Mouse (Mus musculus) gonadal fat pad, adult 2 months (tissue): ENCODE data around the gene Mboat2. TPM values are rescaled to one million over a fixed set of nuclear protein-coding genes. Genes with fewer than 3 reads are reported as not detected.

Experiments used
- DNase-seq: peaks from one replicate; pipeline ENCODE4 v3.0.0-alpha.2; 2012; ENCODE audit warnings: low read depth
- polyA plus RNA-seq: library from polyadenylated mRNA; depleted of rRNA; stranded (reverse); fragments of >200 nt; gene quantifications from 2 replicates; pipeline ENCODE4 v1.2.3, GENCODE M21; 2012; rRNA removed

Mboat2 gene
- 22.6 and 27.8 TPM in 2 replicates for polyA plus RNA-seq

DNA sequence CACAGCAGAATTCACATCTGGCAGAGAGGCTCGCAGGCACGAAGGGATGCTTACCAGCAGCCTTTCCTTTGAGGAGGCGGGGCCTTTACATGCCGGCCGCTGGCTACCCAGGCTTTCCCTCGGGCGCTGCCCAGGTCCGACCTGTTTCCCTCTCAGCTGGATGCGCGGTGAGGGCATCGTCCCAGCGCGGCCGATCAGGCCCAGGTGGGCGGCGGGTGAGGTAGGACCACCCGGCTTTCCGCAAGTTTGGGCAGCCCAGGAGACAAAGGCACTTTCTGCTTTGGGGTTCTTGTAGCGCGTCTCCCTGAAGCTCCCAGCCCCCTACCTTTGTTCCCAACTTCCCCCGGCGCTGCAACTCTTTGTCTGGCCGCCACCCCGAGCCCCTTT lies at the start of gene Mboat2:
Mboat2 (plus strand) TSS at position 114 of the 387 bp plus-strand sequence.
- no peak for DNase-seq

DNA sequence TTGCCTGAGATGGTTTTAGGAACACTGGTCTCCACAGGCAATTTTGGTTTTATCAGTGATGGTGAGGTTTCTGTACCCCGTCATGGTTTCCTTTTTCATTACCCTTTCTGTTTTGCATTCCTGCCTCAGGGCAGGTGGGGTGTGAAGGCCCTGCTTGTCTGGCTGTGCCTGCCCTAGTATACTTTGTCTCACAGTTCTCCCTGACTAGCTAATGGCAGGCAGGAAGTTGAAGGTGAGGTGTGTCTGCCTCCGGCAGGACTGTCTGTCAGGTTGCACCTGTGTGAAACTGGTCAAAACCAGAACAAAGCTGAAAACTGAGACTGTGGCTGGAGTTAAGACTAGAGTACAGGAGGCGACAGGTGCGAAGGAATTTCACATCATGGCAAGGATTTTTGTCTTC lies 46.9 kb upstream of the Mboat2 start:
- DNase-seq = no peak

DNA sequence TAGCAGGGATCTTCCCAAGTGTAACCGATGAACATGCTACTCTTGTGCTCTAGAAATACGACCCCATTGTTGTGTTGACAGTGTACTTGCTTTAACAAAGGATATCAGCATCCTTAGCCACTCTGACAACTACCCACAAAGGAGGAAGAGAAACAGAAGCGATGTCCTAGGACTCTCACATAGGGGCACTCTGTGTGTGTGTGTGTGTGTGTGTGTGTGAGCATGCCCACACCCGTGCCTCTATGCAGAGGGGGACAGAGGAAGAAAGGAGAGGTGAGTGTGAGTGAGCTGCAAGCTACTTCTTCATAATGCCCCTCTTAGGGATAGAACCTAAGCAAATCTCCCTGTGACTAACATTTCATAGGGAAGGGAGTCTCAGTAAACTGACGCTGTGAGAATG lies 44.8 kb upstream of the Mboat2 start:
- no peak for DNase-seq

DNA sequence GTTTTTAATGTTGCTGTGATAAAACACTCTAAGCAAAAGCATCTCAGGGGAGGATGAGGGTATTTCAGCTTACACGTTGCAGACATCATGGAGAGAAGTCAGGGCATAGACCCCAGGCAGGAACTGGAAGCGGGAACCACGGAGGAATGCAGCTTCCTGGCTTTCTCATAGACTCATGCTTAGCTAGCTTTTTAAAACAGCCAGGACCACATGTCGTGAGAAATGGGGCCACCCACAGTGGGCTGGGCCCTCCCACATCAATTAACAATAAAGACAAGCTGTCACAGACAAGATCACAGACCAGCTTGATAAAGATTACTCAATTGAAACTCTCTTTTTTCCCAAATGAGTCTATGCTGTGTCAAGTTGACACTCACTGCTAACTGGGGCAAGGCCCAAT lies 44.4 kb upstream of the Mboat2 start:
- no peak for DNase-seq

DNA sequence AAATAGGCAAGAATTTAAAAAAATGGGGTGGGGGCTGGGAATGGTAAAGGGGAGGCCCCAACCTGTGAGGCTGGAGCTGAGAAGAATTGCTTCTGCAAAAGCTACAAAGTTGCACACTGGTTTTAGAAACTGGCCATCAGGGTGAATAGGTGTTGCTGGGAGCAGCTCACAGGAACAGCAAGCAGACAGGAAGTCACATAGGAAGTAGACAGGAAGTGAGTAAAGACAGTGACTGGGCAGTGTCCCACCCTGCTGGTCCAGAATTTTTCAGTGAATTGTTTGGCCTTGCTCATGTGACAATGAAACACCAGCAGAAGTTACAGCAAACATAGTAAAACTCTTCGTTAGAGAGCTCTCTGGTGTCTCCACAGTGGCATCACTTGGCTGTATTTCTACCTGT lies 41.0 kb upstream of the Mboat2 start:
- DNase-seq = no peak

DNA sequence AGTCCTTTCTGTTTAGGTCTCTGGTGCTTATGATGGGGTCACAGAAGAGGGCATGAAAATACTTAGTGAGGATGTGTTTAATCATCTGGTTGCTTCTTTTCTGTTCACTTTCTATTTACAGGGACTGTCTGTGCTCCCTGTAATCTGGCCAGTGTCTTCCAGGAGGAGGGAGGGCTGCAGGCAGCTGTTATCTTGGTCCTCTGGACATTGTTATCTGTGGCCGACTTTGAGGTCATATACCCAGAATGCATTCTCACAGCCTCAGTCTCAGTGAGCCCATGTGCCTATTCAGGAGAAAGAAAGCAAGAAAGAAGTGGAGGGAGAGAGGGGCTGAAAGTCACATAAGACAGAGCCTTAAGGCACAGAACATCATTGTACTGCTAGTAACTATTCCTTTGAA lies 19.4 kb upstream of the Mboat2 start:
- no peak for DNase-seq

DNA sequence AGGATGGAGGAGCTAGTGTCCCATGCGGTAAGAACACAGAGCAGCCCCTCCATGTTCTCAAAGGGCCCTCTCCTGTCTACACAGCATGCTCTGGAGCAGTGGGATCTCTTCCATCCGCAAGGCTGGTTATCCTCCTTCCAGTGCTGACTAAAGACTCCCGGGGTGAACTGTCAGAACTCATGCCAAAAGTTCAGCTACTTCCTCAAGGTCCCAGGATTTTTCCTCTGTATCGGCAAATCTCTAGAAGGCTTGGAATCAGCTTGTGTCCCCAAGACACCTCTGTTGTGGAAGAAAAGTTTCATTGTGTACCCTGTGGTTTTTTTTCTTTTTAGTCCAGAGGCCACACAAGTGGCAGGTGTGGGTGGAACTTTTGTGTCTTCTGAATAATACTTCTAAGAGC lies 18.8 kb upstream of the Mboat2 start:
- no peak for DNase-seq

DNA sequence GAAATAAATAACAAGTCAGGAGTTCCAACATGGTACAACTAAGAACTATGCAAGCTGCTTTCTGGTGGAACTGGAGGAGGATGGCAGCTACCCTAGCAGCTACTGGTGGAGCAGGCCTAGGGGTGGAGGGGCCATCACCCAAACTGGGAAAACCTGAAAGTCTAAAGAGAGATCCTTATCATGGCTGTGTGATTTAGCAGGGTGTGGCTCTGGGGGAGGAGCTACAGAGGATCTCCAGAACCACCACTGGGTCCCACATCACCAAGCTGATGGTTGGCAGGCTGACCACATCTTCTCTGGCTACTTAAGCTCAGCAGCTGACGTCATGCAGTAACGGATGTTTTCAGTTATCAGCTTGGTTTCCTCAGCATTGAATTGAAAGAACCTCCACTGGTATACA lies 7.8 kb upstream of the Mboat2 start:
- no peak for DNase-seq

DNA sequence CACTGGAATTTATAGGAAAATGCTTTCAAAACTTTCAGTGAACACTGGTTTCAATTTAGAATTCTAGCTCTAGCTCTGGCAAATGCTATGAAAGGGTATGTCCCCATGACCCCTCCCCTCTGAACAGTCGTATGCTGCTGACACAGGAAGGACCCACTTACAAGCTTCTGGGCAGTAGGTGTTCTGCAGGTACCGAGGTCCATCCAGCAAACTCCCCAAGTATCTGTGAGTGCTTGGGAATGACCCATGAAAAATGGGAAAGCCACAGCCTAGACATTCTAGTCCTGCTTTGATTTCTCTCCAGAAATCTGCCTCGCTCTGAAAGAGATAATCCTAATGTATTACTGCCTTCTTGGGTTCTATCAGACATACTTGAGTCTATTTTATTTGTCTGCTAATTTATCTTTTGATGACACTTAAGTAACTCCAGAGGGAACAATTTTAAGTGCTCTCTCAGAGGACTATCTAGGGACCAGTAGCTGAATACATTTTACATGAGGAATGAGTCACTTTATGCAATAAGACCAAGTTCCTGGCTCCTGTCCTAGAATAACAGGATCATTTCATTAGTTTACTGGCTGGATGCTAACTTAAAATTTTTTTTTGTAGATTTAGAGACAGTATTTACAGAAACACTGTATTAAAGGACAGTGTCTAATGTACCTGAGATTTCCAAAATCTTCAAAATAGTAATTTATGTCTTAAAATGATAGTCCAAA lies 6.9 kb upstream of the Mboat2 start:
- no peak for DNase-seq

DNA sequence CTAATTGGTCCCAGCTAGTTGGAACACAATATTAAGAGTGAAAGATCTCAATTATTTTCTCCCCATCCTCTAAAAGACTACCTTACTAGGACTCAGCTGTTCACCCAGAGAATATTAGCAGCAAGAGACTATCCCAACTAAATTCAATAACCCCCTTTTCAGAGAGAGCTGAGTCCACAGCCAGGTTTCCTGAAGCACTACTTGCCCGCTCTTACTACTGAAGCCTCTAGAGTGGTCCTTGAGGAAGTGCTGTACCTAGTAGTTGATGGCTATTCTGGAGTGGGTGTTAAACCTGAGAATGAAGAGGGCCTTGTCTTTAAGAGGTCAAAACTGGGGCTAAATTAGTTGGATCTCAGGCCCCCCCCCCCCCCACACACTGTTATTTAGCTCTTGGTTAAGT lies 593 bp upstream of the Mboat2 start:
- no peak for DNase-seq

DNA sequence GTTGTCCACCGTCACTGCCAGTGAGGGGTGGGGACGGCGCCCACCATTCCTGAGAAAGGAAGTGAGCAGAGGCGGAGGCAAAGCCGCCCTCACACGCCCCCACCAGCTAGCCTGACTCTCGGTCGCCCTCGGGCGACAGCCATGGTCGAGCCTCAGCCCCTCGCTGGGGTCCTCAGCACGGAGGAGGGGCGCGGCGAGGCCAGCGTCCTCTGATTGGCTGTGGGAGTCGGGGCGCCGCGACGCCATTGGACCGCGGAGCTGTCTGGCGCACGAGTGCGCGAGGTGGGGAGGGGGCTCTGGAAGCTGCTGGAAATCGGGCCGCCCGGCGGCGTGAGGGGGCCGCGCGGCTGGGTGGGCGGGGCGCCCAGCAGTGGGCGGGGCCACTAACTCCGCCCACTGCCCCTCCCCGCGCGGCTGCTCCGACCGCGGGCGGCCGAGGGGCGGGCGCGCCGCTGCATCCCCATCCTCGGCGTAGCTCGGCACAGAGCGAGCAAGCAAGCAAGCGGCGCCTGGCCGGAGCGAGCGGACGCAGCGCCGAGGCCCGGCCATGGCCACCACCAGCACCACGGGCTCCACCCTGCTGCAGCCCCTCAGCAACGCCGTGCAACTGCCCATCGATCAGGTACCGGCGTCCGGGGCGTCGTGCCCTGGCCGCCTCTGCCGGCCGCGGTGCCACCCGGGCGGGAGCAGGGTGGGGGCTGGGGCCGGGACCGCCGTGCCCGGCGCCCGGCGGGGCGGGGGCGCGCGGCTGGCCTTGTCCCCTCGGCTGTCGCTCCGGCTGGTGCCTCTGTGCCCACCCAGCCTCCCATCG lies 679 bp downstream of the Mboat2 start:
- no peak for DNase-seq

DNA sequence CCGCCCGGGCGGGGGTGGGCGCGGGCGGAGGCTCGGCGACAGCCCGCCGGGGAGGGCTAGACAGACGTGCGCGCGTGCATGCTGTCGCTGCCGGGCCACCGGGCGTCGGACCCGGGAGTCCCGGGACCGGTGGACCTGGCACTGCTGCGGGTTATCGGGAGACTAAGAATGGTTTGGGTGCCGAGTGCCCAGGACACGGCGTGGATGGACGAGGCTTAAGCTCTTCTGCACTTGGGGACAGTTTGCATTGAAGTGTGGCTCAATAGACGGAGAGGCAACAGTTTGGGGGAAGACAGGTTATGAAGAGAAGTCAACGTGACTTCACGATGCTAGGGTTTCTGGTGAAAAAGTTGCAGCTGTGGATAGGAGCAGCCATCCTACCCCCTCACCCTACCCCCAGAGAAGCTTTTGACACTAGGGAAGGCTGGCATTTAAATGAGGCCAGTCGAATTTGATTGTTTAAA lies 1.3 kb downstream of the Mboat2 start:
- no peak for DNase-seq

DNA sequence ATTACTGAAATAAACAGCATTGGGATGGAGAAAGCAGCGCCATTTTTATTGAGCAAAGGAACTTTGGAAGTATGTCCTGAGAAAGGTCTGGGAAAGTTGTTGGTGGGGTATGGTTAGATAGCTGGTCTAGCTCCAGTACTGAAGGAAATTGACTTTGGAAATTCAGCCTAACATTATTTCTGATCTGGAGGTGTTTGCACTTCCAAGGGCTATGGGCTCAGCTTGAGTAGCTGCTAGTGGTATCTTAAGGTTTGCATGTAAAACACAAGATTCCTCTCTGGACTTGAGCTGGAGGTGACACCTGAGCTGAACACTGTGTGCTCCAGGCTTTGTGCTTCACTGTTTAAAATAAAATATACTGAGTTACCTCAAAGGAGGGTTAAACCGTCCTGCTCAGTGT lies 1.8 kb downstream of the Mboat2 start:
- DNase-seq = no peak

DNA sequence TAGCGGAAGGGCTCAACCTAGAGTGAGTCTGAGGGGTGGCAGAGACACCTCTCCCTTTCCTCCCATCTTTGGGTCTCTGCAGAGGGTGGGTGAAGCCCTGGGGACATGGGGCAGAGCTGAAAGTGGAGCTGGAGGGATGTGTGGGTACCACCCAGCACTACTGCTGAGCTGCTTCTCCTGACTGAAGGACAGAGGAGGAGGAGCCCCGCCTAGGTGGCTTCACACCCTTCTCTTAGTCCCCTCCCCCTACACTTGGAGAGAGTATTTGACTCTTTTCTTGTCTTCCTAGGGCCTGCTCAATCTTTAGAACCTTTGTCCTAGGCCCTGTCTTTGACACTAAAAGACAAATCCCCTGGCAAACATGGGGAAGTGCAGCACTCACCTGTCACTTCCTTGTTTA lies 7.3 kb downstream of the Mboat2 start:
- DNase-seq = no peak

DNA sequence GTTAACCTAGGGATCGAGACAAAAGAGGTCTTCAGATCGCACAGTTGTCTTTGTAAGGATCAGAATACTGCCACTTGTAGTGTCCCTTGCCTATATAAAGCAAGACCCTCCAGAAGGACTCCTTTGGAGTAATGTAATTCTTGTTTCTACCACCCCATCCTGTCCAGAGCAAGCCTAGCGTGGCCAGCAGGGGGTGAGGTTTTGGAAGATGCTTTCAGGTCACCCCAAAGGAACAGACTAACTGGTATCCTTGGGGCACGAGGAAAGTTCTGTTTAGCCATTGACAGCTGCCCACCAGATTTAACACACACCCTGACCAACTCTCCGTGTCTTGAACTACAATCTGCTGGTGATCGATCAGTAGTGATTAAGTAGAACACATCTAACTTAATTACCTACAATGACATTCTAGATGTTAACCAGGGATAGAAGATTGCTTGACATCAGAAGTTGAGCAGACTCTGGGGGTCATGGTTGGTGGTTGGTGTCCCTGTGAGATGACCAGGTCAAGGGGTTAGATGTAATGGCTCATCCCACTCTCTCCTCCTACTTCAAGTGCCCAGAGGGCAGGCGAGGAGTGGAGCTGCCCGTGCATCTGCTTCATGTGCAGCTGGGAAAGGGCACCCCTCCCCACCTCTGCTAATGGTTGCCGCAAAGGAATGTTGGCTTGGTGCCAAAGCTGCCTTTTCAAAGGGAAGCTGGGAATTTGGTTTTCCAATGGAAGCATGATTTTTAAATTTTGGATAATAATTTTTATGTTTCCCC lies 10.6 kb downstream of the Mboat2 start:
- no peak for DNase-seq

DNA sequence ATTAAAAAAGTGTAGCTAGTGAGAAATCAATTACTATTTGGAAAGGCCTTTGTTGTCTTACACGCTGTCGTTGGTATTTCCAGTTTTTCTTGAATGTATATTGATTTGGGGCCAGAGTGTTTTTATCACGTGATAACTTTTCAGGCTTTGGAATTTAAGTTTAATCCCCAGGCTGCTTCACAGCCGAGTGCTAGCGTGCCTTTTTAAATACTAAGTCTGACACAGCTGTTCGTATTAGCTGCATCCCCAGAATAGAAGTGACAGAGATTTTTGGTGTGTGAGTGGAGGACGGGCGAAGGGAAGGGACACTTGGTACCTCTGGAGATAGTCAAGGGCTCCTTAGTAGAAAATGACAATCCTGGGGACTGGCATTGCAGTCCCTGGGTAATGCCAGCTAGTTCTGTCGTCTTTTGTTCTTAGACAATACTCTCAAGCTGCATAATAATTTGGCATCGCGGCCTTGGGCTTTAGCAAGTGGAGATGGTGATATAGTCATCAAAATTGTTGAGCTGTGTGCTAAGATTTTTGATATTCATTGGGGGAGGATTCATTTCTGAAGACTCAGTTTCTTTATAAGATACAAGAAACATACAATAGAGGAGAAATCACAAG lies 11.7 kb downstream of the Mboat2 start:
- DNase-seq = no peak

DNA sequence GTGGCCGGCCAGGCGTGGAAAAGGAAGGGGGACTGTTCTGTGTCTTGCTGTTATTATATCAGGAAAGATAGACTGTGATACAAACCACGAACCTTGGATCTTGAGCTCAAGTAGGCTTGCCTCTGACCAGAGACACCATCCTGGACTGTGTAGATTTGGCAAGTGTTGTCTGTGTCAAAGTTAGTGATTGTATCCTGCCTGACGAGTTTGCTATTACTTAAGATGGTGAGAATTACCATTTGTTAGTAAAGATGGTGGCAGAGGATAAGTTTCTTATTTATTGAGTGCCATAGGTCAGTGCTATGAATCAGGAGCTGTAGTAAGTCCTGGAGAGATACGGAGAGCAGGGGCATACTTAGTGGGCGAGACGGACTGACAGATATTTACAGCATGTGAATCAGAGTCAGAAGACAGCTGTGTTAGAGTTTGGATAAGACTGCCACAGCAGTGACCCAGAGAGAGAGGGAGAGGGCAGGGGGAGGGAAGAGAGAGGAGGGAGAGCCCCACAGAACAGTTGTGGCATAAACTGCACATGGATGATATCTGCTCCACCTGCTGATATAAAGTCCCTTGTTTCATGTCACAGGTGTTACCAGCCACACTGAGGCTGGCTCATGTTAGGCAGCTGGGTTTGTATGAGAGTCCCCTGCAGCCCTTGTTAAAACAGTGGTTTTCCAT lies 12.9 kb downstream of the Mboat2 start:
- DNase-seq = no peak

DNA sequence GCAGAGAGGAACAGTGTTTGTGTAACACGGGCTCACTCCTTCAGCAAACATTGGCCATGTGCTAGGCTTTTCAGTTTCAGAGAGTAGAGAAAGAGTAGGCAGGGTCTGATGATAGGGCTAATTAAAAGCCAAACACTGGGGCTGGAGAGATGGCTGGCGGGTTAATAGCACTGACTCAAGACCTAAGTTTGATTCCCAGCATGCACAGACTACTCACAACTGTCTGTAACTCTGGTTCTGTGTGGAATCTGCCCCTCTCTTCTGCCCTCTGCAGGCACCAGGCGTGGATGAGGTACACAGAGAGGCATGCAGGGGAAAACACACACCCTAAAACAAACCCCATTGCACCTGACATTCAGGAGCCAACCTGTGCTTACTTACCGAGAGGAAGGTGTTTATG lies 14.7 kb downstream of the Mboat2 start:
- no peak for DNase-seq

DNA sequence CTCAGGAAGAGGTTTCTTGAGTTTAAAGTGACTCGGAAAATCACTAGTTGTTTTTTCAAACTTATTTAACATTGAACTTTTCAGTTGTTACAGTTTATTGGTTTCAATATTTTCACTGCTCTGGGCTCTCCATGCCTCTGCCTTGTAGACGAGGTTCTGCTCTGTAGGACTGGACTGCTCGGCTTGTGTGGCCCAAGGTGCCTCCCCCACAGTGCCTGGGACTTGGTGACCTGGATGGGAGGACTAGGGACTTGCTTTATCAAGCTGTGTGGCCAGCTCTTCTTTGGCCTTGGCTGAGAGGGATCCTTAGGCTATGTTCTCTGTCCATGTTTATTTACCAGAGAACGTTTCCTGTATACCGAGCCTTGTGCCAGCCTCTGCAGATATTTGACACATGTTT lies 17.4 kb downstream of the Mboat2 start:
- no peak for DNase-seq

DNA sequence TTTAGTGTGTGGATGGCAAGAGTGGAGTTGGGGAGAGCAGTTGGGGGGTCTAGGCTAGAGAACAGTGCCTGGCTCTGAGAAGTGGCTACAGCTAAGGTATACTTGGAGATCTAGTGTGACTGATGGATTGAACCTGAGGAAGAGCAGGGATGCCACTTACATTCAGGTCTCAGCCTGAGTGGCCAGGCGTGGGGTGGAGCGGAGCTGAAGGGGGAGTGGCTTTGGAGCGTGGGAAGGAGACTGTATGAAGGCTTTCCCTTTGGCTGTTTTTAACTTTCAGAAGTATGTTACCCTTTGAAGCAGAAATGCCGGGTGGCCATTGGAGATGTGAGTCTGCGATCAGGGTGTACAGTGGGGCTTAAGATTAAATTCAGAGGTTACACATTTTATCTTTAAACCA lies 26.7 kb downstream of the Mboat2 start:
- no peak for DNase-seq

DNA sequence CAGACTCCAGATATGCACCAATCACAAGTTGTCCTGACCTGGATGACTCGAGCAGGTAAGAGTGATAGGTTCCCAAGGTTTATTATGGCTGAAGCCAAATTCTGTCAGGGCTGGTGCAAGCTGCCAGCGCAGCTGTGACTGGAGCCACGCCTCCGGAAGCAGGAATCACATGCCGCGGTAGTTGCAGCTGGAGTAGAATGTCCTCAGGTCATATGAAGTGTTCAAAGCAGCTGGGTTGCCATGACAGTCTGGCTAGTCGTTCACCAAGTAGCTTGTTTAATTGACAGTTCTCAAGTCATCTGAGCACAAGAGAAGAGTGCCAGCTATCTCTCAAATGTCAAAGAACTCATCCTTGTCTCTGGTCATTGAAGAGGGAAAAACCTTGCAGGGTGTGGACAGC lies 28.7 kb downstream of the Mboat2 start:
- DNase-seq = no peak

DNA sequence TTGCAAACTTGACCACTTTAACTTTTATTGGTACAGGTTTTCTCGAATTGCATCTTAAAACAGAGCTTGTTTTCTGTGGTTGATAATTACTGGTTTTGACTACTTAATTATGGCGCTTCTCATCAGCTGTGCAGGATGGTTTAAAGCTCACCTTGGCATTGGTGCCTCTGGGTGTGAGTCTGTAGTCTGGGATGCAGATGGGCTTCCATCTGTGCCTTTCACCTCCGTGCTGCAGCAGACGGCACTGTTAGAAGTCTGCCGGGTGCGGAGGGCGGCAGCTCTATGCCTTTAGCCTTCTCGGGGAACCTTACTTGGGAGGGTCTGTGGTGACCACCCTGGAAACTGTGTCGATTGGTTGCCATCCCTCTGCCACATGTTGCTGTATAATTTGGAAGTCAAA lies 29.8 kb downstream of the Mboat2 start:
- DNase-seq = no peak
